Mouse (Mus musculus): Measurements from ENCODE around the gene Il22ra2. TPM values are rescaled to one million over a fixed set of nuclear protein-coding genes. Genes with fewer than 3 reads are reported as not detected.

Gene Il22ra2
- total RNA-seq, 2 experiments from 2014 or later, result not detected

DNA sequence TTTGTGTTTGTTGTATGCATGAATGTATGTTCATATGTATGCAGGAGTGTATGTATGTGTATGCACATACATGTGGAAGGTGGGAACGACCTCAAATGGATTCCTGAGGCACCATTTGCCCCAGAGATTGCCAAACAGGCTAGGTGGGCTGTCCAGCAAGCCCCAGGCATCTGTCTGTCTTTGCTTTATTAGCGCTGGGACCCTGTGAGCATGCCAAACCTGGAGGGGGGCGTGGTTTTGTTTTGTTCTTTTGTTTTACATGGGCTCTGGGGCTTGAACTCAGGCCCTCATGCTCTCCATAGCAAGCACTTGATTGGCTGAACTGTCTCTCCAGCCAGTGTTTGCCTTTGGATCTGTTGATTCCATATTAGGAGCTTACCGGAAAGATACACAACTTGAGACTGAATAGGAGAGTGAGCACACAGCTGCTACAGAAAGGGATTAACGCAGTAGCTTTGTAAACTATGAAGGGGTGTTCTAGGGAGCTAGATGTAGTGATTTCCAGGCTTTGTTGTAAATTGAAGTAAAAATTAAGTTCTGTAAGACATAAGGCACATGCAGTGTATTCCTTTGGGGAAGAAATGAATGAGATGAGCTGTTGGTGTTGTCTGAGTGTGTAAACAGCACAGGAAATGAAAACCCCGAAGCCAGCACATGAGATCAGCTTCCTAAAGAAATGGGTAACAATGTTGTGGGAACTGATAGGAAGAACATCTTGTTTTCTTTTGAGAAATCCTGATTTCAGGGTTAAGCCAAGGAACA, 22.3 kb upstream of the Il22ra2 start:
- intact Hi-C loops (cut with DNase I), result loop anchor here (2.0 to 5.0 kb wide), 3 partner anchors 37 to 93 kb away; no protein-coding TSS in a partner anchor
- no peak for DNase-seq

DNA sequence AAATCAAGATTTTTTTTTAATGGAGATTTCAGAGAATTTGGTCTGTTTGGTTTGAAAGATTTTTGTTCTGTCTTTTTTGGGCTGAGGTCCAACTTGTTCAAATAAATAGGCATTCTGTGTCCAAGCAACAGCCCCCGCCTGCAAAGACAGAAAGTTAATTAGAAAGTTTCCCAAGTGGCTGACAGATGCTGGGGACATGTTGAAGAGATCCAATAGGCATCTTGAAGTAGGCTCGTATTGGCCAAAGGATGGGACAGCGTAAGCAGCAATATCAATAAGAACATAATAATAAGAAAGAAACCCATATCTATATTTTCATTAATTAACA, 21.7 kb upstream of the Il22ra2 start:
- DNase-seq, result no peak
- intact Hi-C loops (cut with DNase I), result loop anchor here (2.0 kb wide), 1 partner anchor 71 kb away; no protein-coding TSS in a partner anchor

DNA sequence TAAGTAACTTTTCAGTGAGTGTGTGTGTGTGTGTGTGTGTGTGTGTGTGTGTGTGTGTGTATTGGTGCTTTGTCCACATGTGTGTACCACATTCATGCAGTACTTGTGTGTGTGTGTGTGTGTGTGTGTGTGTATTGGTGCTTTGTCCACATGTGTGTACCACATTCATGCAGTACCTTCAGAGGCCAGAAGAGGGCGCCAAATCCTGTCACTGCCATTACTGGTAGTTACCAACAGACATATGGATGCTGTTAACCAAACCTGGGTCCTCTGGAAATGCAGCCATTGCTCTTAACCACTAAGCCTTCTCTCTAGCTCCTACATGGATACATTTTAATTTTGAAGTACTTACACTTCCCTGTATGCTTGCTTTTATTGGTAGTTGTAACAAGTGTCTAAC, 20.3 kb upstream of the Il22ra2 start:
- peak; percentile 45 to 73 for DNase-seq
- intact Hi-C loops (cut with DNase I), result loop anchor here (2.0 kb wide), 1 partner anchor 69 kb away; no protein-coding TSS in a partner anchor

DNA sequence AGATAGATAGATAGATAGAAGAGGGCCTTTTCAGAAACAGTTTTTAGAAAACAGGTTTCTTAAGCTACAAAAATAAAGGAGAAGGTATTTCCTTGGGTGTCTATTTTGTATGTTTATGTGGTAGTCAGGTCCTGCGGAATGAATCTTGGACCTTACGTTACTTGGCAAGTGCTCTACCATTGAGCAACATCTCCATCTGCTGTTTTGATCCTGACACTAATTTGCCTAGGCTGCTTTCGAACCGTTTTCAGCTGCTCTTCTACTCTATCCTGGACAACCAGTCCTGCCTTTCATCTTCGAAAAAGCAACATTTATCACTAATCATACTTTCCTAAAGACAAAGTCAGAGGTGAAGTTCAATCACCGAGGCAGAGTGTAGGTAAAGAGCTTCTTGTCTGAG, 18.6 kb upstream of the Il22ra2 start:
- intact Hi-C loops (cut with DNase I), result no loop called here
- DNase-seq, result no peak

DNA sequence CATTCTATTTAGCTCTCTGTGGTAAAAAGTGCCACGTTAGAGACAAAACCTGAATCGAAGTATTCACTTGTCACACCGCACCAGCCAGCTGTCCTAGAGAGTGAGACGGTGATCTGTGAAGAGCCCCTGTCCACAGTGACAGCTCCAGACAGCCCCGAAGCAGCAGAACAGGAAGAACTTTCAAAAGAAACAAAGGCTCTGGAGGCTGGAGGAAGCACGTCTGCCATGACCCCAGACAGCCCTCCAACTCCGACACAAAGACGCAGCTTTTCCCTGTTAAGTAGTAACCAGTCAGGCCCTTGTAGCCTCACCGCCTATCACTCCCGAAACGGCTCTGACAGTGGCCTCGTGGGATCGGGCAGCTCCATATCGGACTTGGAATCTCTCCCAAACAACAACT, 12.7 kb upstream of the Il22ra2 start:
- DNase-seq, result no peak
- intact Hi-C loops (cut with DNase I), result no loop called here

DNA sequence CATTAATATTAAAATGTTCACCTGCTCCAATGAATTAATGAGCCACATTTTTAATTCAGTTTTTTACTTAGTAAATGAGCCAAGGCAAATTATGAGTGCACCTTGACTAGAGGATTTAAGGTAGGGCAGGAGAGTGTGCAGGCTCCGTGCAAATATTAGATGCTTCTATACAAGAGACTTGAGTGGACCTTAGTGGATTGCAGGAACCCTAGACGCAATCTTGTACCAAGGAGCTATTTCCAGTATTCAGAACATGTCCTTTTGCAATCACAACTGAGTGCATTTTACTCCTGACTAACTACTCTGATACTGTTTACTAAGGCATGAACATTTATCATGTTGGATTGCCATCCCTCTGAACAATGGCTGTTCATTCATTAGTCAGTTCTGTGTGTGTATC, 10.2 kb upstream of the Il22ra2 start:
- intact Hi-C loops (cut with DNase I), result no loop called here
- no peak for DNase-seq

DNA sequence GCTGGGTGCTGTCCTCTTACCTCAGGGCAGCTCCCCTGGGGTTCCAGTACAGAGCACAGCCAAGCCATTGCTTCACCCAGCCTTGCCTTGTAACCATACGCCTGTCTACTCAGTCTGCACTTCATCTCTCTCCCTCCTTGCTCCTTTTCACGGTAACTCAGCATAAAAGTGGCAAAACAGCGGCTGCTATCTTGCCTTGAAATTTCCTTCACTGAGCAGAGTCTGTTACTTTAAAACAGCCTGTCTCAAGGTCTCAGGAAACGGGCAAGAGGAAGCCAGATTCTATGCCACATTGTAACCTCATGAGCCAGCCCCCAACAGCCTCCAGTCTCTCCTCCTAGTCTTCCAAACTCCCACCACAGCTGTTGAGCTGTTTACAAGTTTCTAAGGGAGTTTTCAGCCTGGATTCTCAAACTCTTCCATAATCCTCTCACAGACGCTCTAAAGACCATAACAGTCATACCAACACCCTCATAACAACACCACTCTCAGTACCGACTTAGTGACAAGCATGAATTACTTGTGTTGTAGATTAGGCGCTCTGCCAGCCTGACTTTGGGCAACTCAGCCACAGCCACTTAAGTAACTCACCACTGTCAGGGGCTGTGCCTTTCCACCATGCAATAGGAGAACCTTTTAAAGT, 8.6 kb upstream of the Il22ra2 start:
- DNase-seq, result peak in 1 of 2 experiments; percentile 43
- intact Hi-C loops (cut with DNase I), result no loop called here

DNA sequence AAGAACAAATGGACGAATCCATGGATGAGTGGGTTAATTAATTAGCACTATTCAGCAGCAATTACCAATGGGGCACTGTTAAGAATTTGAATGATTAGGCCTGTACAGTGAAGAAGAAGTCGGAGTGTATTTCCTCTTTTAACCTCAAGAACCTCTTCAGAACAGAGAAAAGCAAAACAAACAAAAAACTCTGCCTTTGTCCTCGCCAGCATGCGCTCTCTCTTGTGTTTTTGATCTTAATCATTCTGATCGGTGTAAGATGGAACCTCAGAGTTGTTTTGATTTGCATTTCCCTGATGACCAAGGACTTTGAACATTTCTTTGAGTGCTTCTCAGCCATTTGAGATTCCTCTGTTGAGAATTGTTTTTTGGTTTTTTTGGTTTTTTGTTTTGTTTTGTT, 2.1 kb upstream of the Il22ra2 start:
- intact Hi-C loops (cut with DNase I), result no loop called here
- no peak for DNase-seq

DNA sequence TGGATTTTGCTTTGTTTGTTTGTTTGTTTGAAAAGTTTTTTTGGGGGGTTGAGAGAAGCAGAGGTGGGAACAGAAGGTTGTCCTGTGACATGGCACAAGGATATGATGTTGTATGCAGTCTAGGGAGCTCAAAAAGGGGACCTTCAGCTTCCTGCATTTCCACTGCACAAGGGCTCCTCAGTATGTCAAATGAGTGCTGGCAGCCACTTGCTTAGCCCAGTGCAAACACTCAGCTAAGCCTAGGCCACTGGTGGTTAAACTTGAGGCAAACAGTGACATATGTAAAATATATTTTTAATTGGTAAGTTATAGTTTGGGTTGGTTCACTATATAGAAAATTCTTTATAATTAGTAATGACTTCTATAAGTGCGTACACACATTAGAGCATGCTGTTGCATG, 2.8 kb downstream of the Il22ra2 start:
- no peak for DNase-seq
- intact Hi-C loops (cut with DNase I), result no loop called here

DNA sequence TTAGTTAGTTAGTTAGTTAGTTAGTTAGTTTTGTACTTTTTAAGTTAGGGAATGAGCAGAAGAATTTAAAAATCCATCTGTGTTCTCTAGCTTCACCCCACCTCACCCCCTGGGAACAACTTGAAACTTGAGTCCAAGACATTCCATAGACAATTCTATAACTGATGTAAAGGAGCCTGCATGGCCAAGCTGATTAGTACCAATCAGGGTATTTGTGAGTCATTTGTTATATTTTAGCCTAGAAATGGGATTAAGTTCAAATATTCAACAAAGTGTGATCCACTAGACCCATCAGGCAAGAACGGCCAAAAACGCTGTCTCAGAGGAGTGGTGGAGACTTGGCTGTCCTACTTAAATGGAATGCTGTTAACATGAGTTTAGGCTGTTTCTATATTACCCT, 5.5 kb downstream of the Il22ra2 start:
- intact Hi-C loops (cut with DNase I), result no loop called here
- DNase-seq, result no peak

DNA sequence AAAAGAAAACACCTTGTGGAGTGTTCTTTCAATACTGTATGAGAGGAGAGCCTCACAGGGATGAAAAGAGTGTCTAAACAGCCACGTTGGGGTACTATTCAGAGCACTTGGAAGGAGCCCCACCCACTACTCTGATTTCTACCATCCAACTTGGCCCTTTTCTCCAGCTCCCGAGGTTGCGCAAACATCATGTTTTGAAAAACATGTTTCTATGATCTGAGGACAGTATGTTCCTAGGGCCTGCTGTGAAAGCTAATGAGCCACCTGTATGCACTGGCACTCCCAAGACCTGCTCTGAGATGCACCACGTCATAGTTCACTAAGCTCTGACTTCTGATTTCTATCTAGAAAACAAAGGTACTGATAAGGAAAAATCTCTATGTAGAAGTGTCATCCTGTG, 6.0 kb downstream of the Il22ra2 start:
- intact Hi-C loops (cut with DNase I), result no loop called here
- DNase-seq, result peak; percentile 30 to 34

DNA sequence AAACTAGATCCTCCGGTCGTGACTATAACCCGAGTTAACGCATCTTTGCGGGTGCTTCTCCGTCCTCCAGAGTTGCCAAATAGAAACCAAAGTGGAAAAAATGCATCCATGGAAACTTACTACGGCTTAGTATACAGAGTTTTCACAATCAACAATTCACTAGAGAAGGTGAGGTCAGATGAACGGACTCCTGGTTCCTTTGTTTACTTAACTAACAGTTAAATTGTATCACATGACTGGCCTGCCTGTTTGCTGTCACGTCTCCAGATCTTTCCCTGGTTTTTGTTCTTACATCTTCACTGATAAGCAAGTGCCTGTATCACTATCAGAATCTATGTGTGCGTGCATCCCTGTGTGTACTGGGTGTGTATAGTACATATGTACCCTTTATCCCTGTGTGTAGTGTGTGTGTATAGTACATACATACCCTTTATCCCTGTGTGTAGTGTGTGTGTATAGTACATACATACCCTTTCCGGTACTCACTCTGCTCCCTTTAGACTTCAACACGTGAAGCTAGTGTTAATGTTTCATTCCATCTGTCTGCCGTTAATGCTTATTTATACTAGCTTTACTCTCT, 9.9 kb downstream of the Il22ra2 start:
- intact Hi-C loops (cut with DNase I), result no loop called here
- no peak for DNase-seq

DNA sequence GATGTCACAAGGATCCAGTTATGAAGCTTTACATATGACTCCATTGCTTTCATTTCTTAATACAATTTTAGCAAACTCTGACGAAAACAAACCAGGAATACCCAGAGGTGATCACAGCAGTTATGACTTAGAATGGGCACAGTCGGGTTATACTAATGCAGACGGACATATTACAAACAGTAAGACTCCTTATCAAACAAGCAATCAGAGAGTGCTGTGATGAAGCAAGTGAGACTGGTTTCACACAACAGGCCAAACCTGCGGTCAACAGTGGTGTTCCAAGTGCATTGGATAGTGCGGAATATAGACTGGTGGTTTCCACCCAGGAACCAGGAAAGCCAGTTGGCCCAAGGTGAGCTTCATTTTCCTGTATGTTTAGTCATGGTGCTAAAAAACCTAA, 17.1 kb downstream of the Il22ra2 start:
- intact Hi-C loops (cut with DNase I), result no loop called here
- no peak for DNase-seq

DNA sequence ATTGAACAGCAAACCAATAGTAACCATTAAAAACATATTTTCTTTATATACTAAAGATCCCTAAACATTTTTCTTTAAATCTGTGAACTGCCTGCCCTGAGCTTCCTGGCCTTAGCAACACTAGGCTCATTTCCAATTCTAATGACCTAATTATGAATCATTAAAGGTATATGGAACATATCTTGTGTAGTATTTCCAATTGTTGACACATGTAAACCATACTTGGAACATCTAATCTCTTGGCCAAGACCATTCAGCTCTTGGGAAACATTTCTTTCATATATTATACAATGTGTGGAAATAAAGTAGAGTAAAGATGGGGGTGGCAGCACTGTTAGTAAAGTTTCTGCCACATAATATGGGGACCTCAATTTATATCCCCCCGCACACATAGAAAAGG, 17.8 kb downstream of the Il22ra2 start:
- DNase-seq, result no peak
- intact Hi-C loops (cut with DNase I), result no loop called here

DNA sequence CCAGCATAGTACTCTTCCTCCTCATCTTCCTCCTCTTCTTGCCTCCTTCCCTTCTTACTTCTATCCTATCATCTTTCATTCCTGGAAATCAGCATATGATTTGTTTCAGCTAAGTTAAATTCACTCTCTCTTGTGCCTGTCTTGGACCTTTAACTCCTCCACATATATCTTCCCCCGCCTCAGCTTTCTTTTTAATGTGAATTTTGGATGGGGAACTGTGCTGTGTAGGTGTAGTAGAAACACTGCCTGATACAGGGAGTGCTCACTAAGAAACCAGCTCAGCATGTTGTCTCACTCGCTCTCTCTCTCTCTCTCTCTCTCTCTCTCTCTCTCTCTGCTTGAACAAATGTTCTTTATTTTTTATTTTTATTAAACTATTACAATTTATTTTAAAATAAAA, 23.3 kb downstream of the Il22ra2 start:
- no peak for DNase-seq
- intact Hi-C loops (cut with DNase I), result no loop called here

DNA sequence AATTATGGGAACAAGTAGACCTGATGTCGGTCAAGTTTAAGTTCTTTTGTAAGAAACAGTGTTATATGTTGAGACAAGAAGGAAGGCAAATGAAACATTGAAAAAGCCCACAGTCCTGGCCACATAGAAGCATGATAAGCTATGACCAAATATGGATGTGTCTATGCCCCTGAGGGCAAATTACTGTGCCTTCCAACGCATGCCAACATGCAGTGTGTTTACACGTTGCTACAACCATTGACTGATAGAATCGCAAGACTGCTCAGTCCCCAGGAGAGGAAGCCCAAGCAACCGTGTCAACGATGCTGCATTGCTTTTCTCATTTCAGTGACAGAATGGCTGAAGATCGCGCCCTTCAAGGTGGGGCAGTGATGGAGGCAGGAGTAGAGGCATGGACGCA, 35.6 kb downstream of the Il22ra2 start:
- intact Hi-C loops (cut with DNase I), result no loop called here
- no peak for DNase-seq

DNA sequence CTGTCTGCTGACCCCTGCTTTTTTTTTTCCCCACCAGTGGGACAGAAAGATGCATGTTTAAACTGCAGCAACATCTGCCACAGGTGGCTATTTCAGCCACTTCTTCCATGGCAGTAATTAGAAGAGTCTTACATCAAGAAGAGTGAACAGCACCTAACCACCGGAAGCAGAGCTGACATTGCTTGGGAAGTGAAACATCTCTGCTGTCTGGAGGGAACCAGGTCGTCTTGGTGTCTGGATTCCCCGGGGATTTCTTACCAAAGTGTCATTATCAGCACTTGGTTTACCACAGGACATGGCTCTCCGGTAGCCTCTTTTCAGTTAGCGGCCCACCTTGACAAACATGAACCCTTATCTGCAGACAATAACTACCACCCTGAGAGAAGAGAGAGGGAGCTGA, 38.2 kb downstream of the Il22ra2 start:
- intact Hi-C loops (cut with DNase I), result no loop called here
- no peak for DNase-seq

DNA sequence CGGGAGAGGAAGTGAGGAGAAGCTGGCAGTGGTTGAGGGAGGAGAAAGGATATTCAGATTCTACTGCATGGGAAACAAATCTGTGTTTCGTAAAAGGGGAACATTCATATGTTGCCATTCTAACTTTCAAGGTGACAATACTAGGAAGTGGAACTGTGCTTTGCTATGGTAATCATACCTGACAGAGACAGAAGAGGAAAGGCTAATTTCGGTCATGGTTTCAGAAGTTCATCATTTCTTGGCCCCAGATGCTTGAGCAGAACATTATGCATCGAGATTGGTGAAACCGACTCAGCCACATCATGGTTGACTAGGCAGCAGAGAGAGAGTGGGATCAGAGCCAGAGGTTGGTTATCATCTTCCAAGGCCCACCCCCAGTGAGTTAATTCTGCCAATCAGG, 47.2 kb downstream of the Il22ra2 start:
- DNase-seq, result no peak
- intact Hi-C loops (cut with DNase I), result no loop called here

DNA sequence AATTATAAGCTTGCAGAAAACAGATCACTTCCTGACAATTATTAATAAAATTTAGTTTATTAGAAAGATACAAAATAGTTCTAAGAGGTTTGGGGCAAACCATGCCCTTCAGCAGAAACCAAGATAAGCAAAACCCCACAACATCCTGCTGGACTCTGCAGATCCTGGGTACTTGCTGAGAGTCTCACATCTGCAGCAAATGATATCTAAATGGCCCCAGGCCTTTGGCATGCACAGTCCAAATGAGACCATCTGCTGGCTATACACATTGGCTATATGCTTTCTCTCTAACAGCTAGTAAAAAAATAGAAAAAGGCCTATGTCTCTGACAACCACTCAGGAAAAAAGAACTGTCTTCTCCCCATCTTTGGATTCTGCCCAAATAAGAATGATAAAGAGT, 50.2 kb downstream of the Il22ra2 start:
- intact Hi-C loops (cut with DNase I), result loop anchor here (2.0 kb wide), 1 partner anchor 153 kb away; no protein-coding TSS in a partner anchor
- DNase-seq, result no peak

DNA sequence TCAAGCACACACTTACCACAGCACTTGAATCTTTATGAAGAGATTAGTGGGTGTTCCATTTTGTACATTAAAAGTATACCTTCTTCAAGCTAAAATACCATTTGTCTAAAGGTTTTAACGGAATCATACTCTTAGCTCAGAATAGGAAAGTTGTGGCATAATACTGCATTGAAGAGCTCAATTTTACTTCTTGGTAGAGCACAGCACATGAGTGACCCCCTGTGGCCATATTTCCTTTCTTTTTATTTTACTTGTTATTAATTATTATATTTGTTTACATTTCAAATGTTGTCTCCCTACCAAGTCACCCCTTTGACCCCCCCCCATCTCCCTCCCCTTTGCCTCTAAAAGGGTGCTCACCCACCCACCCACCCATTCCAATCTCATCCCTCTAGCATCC, 51.3 kb downstream of the Il22ra2 start:
- no peak for DNase-seq
- intact Hi-C loops (cut with DNase I), result loop anchor here (1.0 to 2.0 kb wide), 2 partner anchors 154 to 182 kb away; no protein-coding TSS in a partner anchor

Measured in heart, postnatal 36 days (tissue).